In the genomic region with DNA sequence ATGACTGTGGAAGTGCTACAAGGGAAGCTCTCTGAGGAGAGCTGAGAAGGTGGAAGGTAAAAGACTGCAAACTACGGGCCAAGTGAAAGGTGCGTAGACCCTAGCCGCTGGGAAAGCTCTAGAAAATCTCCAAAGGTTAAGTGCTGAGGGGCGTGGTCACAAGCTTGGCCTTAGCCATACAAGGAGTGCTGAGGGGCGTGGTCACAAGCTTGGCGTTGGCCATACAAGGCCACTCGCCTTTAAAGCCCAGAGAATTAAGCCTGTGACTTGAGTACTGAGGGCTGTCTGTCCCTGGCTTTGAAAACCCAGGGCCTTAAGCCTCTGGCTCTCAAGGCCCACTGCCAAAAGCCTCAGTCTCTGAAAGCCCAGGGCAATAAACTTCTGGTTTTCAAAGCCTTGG, we compare ENCODE assay signal across 20 mouse cellular contexts. TPM values are rescaled to one million over a fixed set of nuclear protein-coding genes. Genes with fewer than 3 reads are reported as not detected.
A peak's percentile ranks its signal among the peaks of the same experiment; 100 is the strongest.
DNase-seq lines count a peak whose midpoint lies in the region; ATAC-seq lines count a peak whose summit lies in the region.
"Had no signal": no experiment of that assay in that cellular context is flagged by ENCODE, and none has a peak within 500 bp of the region (broad histone marks: within the 10 kb centered on the region; RNA-seq: fewer than 3 reads in every experiment).

No protein-coding gene starts in this region.

- no peaks in the 10 kb centered on the region for H3K36me3 ChIP-seq in heart, embryonic 11.5 days (ENCODE audit: control insufficient read depth, insufficient read depth, low read length)
- no peaks in the 10 kb centered on the region for H3K36me3 ChIP-seq in forebrain, embryonic 10.5 days (replicated peaks)
- H3K36me3 ChIP-seq: embryonic facial prominence, embryonic 12.5 days; hindbrain, embryonic 10.5 days; intestine, embryonic 15.5 days had no signal

- 68% methylated on average over 7 of the region's 7 CpGs for WGBS in heart, embryonic 11.5 days (ENCODE audit: insufficient replicate concordance)
- WGBS in forebrain, embryonic 10.5 days: 74% methylated on average over 7 of the region's 7 CpGs

- no peaks in the 10 kb centered on the region for H3K9me3 ChIP-seq in heart, embryonic 11.5 days (replicated peaks; ENCODE audit: control insufficient read depth, low read length)
- H3K9me3 ChIP-seq in forebrain, embryonic 10.5 days: no peaks in the 10 kb centered on the region
- H3K9me3 ChIP-seq: embryonic facial prominence, embryonic 12.5 days; hindbrain, embryonic 10.5 days; intestine, embryonic 15.5 days had no signal

- intact Hi-C loops in heart, postnatal 36 days (cut with DNase I): no loop called here

- no peak overlapping the region for H3K27ac ChIP-seq in heart, embryonic 11.5 days (ENCODE audit: low read depth, low read length)
- H3K27ac ChIP-seq in forebrain, embryonic 10.5 days: no peak overlapping the region
- H3K27ac ChIP-seq: embryonic facial prominence, embryonic 12.5 days; gastrocnemius, adult 2 months; hindbrain, embryonic 10.5 days; hindbrain, embryonic 14.5 days; intestine, embryonic 15.5 days had no signal

- no peaks in the 10 kb centered on the region for H3K27me3 ChIP-seq in heart, embryonic 11.5 days (ENCODE audit: control insufficient read depth, insufficient read depth, low read length)
- peaks cover 19% of the 10 kb centered on the region for H3K27me3 ChIP-seq in forebrain, embryonic 10.5 days (ENCODE audit: poor library complexity, severe bottlenecking)
- H3K27me3 ChIP-seq: CH12.LX; embryonic facial prominence, embryonic 12.5 days; intestine, embryonic 15.5 days had no signal

- ATAC-seq in heart, embryonic 11.5 days (replicated peaks; ENCODE audit: insufficient number of reproducible peaks, low FRiP score, low TSS enrichment): 0 out of 2 replicates have a peak, but pooled peaks have one; percentile 55
- ATAC-seq: forebrain, embryonic 14.5 days; intestine, embryonic 15.5 days had no signal

- H3K4me3 ChIP-seq in heart, embryonic 11.5 days (ENCODE audit: low read depth, low read length): no peak overlapping the region
- no peak overlapping the region for H3K4me3 ChIP-seq in forebrain, embryonic 10.5 days
- H3K4me3 ChIP-seq: embryonic facial prominence, embryonic 12.5 days; gastrocnemius, adult 2 months; hindbrain, embryonic 10.5 days; intestine, embryonic 15.5 days had no signal

- H3K4me1 ChIP-seq in heart, embryonic 11.5 days (ENCODE audit: control insufficient read depth, insufficient read depth, low read length): no peaks in the 10 kb centered on the region
- peaks cover 4% of the 10 kb centered on the region; the same call in 1 of the 2 replicates for H3K4me1 ChIP-seq in forebrain, embryonic 10.5 days
- H3K4me1 ChIP-seq: intestine, embryonic 15.5 days had no signal

- no peak for DNase-seq in heart, postnatal 36 days
- peak; percentile 43 to 69 for DNase-seq in lung, adult 18-20 months
- no peak for DNase-seq in lung, postnatal 10 days
- DNase-seq in ES-CJ7 (ENCODE audit: low read depth, low spot score) (peak; percentile 83), ZHBTc4 (ENCODE audit: low read depth, low spot score) (peak; percentile 87)
- DNase-seq in adrenal gland, adult (ENCODE audit: inconsistent age in 2 of 2, low spot score in 1 of 2): no peak
- DNase-seq in forebrain, embryonic 10.5 days (ENCODE audit: extremely low spot score, low spot score): no peak
- DNase-seq: adrenal gland, postnatal 14 days; cerebellum, adult 11-12 months; cerebellum, adult 9-10 months; cerebellum, postnatal 25 days; gastrocnemius, adult 2 months; gastrocnemius, postnatal 25 days had no signal

- H3K9ac ChIP-seq in heart, embryonic 11.5 days (ENCODE audit: low read depth, low read length): no peak overlapping the region
- H3K9ac ChIP-seq: embryonic facial prominence, embryonic 12.5 days; hindbrain, embryonic 14.5 days; intestine, embryonic 15.5 days had no signal

- no peak overlapping the region for H3K4me2 ChIP-seq in heart, embryonic 11.5 days
- H3K4me2 ChIP-seq: embryonic facial prominence, embryonic 12.5 days; hindbrain, embryonic 14.5 days; intestine, embryonic 15.5 days had no signal

RNA-seq across cellular contexts. Expression of a gene that starts 5.9 kb away (rescaled TPM):
- polyA plus RNA-seq in heart, embryonic 11.5 days (2014; fragmentation: Nextera tagmentation; extraction: Ambion mirVana): 446 and 456 TPM in 2 replicates
- 100 to 1,000 TPM; 315 to 316 TPM for total RNA-seq in heart, postnatal 36 days (2021)
- 663 and 680 TPM in 2 replicates for polyA plus RNA-seq in forebrain, embryonic 10.5 days (2016; fragmentation: Nextera tagmentation; extraction: Ambion mirVana)

Comparison
In these comparisons a context has a peak if more than half of its experiments do, and no peak if none do; other contexts are left out.
1. DNase-seq: peak in lung, adult 18-20 months (2 of 2), ES-CJ7 (single experiment) and ZHBTc4 (single experiment); none in heart, postnatal 36 days (0 of 2), lung, postnatal 10 days (single experiment), adrenal gland, adult (0 of 2) and forebrain, embryonic 10.5 days (single experiment).